Mouse (Mus musculus) lung, postnatal 14 days (tissue): ENCODE data around the gene Ormdl3.

Source experiments
- DNase-seq: peaks from one replicate; pipeline ENCODE4 v3.0.0; 2021

Gene Ormdl3

DNA sequence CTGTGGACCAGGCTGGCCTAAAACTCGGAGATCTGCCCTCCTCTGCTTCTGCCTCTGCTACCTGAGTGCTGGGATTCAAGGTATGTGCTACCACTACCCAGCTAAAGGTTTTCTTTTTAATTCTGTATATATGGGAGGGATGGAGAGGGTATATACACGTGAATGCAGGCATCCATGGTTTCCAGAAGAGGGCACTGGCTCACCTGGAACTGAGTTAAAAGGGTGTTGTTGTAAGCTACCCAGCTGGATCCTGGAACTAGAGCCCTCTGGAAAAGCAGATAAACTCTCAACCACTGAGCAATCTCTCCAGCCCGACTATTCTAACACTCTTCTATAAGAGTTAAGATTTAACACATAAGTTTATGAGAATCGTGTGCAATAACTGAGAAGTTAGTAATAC lies 37.8 kb downstream of the Ormdl3 start:
- no peak for DNase-seq

DNA sequence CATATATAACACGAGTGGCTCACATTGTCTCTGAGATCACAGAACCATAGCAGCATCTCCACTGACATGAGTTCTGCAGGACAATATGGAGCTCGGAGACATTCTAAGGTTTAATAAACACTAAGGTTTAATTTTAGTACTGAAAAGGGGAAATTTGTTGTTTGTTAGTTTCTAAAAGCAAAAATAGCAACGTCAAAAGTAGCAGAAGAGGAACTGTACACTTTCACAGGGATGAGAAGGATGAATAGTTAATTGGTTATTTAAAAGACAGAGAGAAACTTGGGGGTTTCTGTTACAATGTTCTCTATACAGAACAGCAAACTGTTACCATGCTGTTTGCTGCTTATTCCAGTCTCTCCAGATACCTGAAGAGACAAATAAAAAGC lies 39.9 kb downstream of the Ormdl3 start:
- no peak for DNase-seq

DNA sequence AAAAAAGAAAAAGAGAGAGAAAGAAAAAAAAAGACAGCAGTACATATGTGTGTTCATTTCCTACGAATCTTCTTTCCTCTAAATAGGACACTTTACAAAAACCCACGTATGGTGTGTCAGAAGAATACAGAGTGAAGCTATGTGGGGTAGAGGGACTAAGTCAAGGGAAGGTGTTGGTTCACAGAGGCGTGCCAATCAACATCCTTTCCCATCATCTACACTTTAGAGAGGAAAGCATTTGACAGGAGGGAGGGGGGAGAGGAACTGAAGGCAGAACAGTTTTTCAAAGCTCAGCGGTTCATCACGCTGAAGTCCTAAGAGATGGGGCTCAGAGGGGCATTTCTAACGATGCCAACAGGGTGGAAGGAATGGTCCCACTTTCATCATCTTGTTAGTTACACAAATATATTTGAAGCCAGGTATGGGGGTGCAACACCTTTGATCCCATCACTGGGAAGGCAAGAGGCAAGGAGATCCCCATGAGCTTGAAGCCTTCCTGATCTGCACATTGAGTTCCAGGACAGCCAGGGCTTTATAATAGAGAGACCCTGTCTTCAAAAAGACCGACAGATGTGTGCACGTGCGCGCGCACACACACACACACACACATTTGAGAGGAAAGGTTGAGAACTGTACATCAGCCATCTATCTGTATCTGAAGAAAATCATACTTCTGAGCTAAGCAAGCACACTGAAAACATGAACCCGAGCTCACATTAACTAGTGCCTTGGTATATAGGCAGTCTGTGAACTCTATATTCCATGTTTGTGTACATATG lies 40.5 kb downstream of the Ormdl3 start:
- DNase-seq = no peak

DNA sequence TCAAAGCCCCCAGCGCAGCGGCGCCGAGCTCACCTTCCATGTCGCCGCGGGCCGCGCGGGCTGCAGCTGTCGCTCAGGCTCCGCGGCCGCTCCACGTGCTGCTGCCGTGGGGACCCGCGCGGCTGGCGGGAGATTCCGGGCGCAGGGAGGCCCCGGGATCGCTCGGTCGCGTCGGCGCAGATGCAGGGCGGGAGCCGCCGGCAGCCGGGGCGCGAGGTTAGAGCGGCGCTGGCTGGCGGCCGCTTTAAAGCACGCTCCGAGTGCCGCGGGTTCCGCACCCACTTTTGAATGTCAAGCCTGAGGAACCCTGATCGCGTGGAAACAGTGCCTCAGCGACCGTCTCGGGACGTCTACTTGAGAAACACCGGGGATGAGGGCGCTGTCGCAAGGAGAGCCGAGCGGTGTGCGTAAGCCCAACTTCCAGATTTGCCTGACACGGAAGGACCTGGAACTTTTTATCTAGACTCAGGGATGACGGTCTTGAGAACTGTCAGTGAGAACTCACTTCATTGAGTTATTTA lies 41.4 kb downstream of the Ormdl3 start, which contains the start of gene Ikzf3:
Ikzf3 (minus strand) TSS at position 321 of the 521 bp plus-strand sequence.
- DNase-seq = peak; percentile 33

DNA sequence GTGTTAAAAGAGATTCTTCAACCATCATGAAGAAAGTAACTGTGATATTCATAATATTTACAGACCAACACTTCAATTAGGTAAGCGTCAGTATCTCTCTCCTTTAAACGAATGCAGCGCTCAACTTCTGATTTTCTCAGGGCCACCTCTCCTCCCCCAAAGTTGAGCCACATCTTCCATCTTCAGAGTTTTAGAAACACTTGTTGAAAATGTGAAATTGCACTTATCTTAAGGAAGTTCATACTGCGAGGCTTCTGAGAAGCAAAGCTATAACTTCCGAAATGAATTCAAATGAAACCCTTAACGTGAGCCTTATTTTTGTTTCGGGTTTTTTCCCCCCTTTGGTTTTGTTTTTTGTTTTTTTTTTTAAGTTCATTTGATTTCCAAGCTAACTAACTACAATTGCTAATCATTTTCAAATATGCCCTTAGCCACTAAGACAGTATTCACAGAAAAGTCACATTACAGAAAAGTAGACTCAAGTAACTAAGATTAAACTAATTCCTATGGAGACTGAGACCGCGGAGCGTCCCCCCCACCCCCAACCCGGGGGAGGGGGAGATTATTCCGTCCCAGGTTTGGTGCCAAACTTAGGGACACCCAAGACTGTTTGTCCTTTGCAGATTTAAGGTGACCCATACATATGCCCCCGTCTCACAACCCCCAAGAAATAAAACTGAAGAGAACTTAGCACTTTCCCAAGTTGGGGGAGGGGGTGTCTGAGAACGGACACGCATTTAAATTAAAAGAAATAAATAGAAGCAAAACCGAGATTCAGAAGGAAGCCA lies 42.1 kb downstream of the Ormdl3 start:
- no peak for DNase-seq

DNA sequence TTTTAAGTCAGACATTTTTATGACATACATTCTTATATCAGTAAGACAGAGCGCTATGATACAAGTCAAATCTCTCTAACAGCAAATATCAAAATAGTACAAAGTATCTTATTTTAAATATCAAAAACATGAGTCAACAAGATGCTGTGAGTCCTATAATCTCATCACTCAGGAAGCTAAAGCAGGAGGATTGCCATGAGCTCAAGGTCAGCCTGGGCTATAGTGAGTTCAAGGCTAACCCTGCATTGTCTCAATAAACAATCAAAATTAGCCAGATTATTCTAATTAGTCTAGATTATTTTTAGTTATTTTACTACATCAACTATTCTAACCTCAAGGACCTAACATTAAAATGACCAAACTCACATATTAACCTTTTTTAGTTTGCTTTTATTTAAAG lies 43.8 kb downstream of the Ormdl3 start:
- DNase-seq = no peak

DNA sequence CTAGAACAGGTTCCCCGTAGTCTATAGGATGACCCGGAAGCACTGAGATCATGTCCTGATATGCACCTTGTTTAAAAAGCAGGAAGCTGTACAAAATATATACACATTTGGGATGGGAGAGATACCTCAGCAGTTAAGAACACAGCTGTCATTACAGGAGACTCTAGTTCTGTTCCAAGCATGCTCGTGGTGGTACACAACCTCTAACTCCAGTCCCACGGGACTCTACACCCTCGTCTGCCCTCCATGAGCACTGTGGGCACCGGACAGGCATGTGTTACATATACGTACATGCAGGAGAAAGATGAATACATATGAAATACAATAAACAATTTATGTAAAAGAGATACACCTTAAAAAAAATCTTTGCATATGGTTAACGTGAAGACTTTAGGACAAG lies 44.6 kb downstream of the Ormdl3 start:
- DNase-seq = no peak

DNA sequence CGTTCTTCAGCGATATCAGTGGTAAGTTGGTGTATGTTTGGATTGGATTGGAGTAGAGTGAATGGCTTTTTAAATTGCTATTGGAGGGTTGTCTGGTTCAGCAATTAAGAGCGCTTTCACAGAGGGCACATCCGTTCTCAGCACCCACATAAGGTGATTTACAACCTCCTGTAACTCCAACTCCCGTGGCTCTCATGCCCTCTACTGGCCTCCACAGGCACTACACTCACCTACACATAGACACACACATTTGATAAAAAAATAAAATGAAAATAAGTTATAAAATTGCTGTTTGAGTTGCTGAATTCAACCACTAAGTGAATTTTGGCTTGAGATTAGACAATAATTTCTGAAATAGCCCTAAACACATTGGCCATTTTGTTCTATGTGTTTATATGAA lies 46.8 kb downstream of the Ormdl3 start:
- no peak for DNase-seq

DNA sequence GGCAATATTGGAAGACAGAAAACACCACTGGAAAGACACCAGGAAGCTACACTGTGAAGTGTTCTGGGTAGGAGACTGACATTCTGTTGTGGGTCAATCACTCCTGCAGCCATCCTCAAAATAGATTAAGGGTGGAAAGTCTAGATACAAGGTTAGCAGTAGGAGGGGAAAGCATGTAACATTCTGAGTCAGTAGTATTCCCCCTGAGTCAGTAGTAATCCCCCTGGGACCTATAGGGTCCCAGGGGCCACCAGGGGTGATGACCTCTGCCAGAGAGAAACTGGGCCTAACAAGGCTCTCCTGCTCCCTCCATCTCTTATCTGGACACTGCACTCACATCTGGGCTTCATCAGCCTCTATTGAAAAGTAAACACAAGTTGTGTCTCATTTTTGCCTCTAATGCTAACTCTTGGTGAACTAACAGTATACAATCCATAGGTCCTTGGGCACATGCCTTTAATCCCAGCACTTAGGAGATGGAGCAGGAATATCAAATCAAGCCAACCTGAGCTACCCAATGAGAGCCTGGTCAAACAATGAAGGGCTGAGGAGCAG lies 49.6 kb downstream of the Ormdl3 start:
- DNase-seq = no peak
